Mouse (Mus musculus): ENCODE measurements around the gene Defb38. TPM values are rescaled to one million over a fixed set of nuclear protein-coding genes. Genes with fewer than 3 reads are reported as not detected.

The Defb38 gene
- total RNA-seq (2012; rRNA removed) (not detected in 2 replicates), total RNA-seq (2014; rRNA removed) (not detected in 2 replicates), polyA plus RNA-seq (2012; ENCODE audit: insufficient read length, low read depth) (not detected in 2 replicates)

DNA sequence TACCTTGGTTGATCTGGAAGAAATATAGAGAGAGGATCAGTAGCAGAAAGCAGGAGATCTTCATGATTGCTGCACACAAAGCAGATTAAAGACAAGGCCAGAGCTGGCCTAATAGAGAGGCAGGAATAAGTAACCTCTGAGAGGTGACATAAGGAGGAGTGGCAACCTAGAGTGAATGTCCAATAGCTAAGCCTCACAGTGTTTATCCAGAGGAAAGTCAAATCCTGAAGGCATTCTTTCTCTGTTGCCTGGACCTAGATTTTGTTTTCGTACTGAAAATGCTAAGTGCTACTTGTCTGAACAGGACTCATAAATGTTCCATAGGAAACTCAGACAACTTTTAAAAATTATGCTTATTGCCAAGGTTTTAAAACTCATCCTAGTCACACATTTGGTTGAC is at the start of gene Defb38:
Gene Defb38 (minus strand): TSS at position 101 of the 400 bp plus-strand sequence.
- DNase-seq (ENCODE audit: extremely low read depth) = no peak
- Histone ChIP-seq H3K79me2 (replicated peaks; ENCODE audit: control insufficient read depth, extremely low read depth, insufficient read depth, poor library complexity, severe bottlenecking) (no peaks in the 10 kb centered on the region), H3K4me2 (ENCODE audit: insufficient read depth, low read depth, poor library complexity, severe bottlenecking) (no peak within 1 kb of the TSS), H3K27me3 (replicated peaks) (peaks cover 56% of the 10 kb centered on the region), H3K36me3 (replicated peaks in 1 of 2; ENCODE audit: control insufficient read depth in 1 of 2, insufficient read depth in 1 of 2, low read length in 1 of 2) (no peaks in the 10 kb centered on the region), H3K4me1 (ENCODE audit: control insufficient read depth in 1 of 2, insufficient read depth in 2 of 2) (no peaks in the 10 kb centered on the region), H3K4me3 (replicated peaks in 1 of 3; ENCODE audit: low read depth in 2 of 3, low read length in 2 of 3, poor library complexity in 1 of 3) (no peak within 1 kb of the TSS), H3K9me3 (replicated peaks; ENCODE audit: low read length) (no peaks in the 10 kb centered on the region), H3K9ac (ENCODE audit: insufficient read depth, low read depth) (no peak within 1 kb of the TSS), H3K27ac (ENCODE audit: insufficient read depth, low read depth) (no peak within 1 kb of the TSS)
- TF ChIP-seq UBTF (IDR thresholded peaks at IDR 0.05; ENCODE audit: low read depth, low read length) = no peak
- TF ChIP-seq IRF4 (IDR thresholded peaks at IDR 0.05; ENCODE audit: low read depth, low read length) = no peak
- TF ChIP-seq ZMIZ1 (IDR thresholded peaks at IDR 0.05; ENCODE audit: low read depth, low read length) = no peak
- no peak for TF ChIP-seq ZC3H11A (IDR thresholded peaks at IDR 0.05; ENCODE audit: low read depth, low read length)
- no peak for TF ChIP-seq CTCF (conservative IDR thresholded peaks at IDR 0.05 in 1 of 2, IDR thresholded peaks at IDR 0.05 in 1 of 2; ENCODE audit: low read depth in 2 of 2, low read length in 2 of 2)
- TF ChIP-seq TCF12 (IDR thresholded peaks at IDR 0.05; ENCODE audit: low read depth, low read length) = no peak
- TF ChIP-seq E2F4 (IDR thresholded peaks at IDR 0.05; ENCODE audit: insufficient replicate concordance, low read depth, low read length) = no peak
- TF ChIP-seq SMC3 (IDR thresholded peaks at IDR 0.05; ENCODE audit: low read depth, low read length) = no peak
- TF ChIP-seq PAX5 (IDR thresholded peaks at IDR 0.05; ENCODE audit: low read length) = no peak
- TF ChIP-seq ELF1 (IDR thresholded peaks at IDR 0.05; ENCODE audit: low read depth, low read length) = no peak
- no peak for TF ChIP-seq MAX (IDR thresholded peaks at IDR 0.05; ENCODE audit: low read length)
- TF ChIP-seq ZNF384 (IDR thresholded peaks at IDR 0.05; ENCODE audit: low read depth, low read length) = no peak
- TF ChIP-seq CHD2 (IDR thresholded peaks at IDR 0.05; ENCODE audit: low read length) = no peak
- no peak for TF ChIP-seq GABPA (IDR thresholded peaks at IDR 0.05; ENCODE audit: insufficient replicate concordance, low read depth, low read length)
- no peak for TF ChIP-seq POLR2A (IDR thresholded peaks at IDR 0.05; ENCODE audit: low read depth, low read length)
- no peak for TF ChIP-seq MXI1 (IDR thresholded peaks at IDR 0.05; ENCODE audit: low read depth, low read length)
- TF ChIP-seq MEF2A (IDR thresholded peaks at IDR 0.05; ENCODE audit: borderline replicate concordance, low read depth, low read length) = no peak
- TF ChIP-seq SIN3A (IDR thresholded peaks at IDR 0.05; ENCODE audit: low read length) = no peak
- dilution Hi-C loops (cut with MboI; ENCODE audit: extremely low pct_ligation_motif_present, extremely low pct_unique_long_range_greater_than_20kb, low sequenced_read_pairs) (no loop called here), in situ Hi-C loops (cut with MboI; ENCODE audit: low pct_ligation_motif_present, low pct_unique_long_range_greater_than_20kb, low sequenced_read_pairs) (no loop called here)

DNA sequence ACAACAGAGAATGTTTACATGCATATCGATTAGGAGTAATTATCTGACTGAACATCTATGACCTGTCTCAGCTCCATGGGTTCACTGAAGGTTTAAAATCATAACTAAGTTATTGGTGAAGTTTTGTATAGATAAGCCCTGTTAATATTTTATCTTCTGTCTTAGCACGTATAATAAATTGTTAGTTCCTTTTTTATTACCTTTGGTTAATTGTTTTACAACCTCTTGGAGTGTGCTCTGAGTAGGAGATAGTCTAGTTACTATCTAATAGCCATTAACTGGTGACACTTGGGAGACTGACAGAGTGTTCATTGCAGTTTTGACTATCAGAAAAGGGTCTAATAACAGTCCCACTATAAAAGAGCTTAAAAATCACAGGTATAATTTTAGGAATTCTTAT is 39.6 kb upstream of the Defb38 start:
- peaks cover 2% of the 10 kb centered on the region for H3K9me3 ChIP-seq (replicated peaks; ENCODE audit: low read length)
- no peaks in the 10 kb centered on the region for H3K4me1 ChIP-seq (ENCODE audit: control insufficient read depth in 1 of 2, insufficient read depth in 2 of 2)
- in situ Hi-C loops (cut with MboI; ENCODE audit: low pct_ligation_motif_present, low pct_unique_long_range_greater_than_20kb, low sequenced_read_pairs) (no loop called here), dilution Hi-C loops (cut with MboI; ENCODE audit: extremely low pct_ligation_motif_present, extremely low pct_unique_long_range_greater_than_20kb, low sequenced_read_pairs) (no loop called here)
- DNase-seq (ENCODE audit: extremely low read depth) = no peak
- TF ChIP-seq ZKSCAN1 (IDR thresholded peaks at IDR 0.05; ENCODE audit: borderline replicate concordance, low read depth, low read length) = no peak
- TF ChIP-seq NELFE (IDR thresholded peaks at IDR 0.05; ENCODE audit: low read depth, low read length) = no peak
- TF ChIP-seq MAZ (IDR thresholded peaks at IDR 0.05; ENCODE audit: low read depth, low read length) = no peak
- TF ChIP-seq ZNF384 (IDR thresholded peaks at IDR 0.05; ENCODE audit: low read depth, low read length) = no peak
- no peak for TF ChIP-seq ZMIZ1 (IDR thresholded peaks at IDR 0.05; ENCODE audit: low read depth, low read length)
- no peak for TF ChIP-seq POLR2A (IDR thresholded peaks at IDR 0.05; ENCODE audit: low read depth, low read length)
- TF ChIP-seq KAT2A (IDR thresholded peaks at IDR 0.05; ENCODE audit: insufficient replicate concordance, low read length) = no peak
- no peak for TF ChIP-seq HCFC1 (IDR thresholded peaks at IDR 0.05; ENCODE audit: low read depth, low read length)
- TF ChIP-seq EP300 (IDR thresholded peaks at IDR 0.05; ENCODE audit: low read length) = no peak
- TF ChIP-seq SMC3 (IDR thresholded peaks at IDR 0.05; ENCODE audit: low read depth, low read length) = no peak
- TF ChIP-seq IRF4 (IDR thresholded peaks at IDR 0.05; ENCODE audit: low read depth, low read length) = no peak
- no peak for TF ChIP-seq JUND (conservative IDR thresholded peaks at IDR 0.05; ENCODE audit: low read depth, low read length)
- no peak for TF ChIP-seq USF2 (conservative IDR thresholded peaks at IDR 0.05; ENCODE audit: low read depth, low read length)
- TF ChIP-seq POLR2AphosphoS2 (IDR thresholded peaks at IDR 0.05; ENCODE audit: low read depth, low read length) = no peak
- TF ChIP-seq ZC3H11A (IDR thresholded peaks at IDR 0.05; ENCODE audit: low read depth, low read length) = no peak
- H3K9ac ChIP-seq (ENCODE audit: insufficient read depth, low read depth) = no peak overlapping the region
- H3K79me2 ChIP-seq (replicated peaks; ENCODE audit: control insufficient read depth, extremely low read depth, insufficient read depth, poor library complexity, severe bottlenecking) = no peaks in the 10 kb centered on the region
- H3K36me3 ChIP-seq (replicated peaks in 1 of 2; ENCODE audit: control insufficient read depth in 1 of 2, insufficient read depth in 1 of 2, low read length in 1 of 2) = no peaks in the 10 kb centered on the region
- H3K4me3 ChIP-seq (replicated peaks in 1 of 3; ENCODE audit: low read depth in 2 of 3, low read length in 2 of 3, poor library complexity in 1 of 3) = no peak overlapping the region
- H3K27me3 ChIP-seq (replicated peaks) = peaks cover 43% of the 10 kb centered on the region
- H3K27ac ChIP-seq (ENCODE audit: insufficient read depth, low read depth) = no peak overlapping the region
- no peak overlapping the region for H3K4me2 ChIP-seq (ENCODE audit: insufficient read depth, low read depth, poor library complexity, severe bottlenecking)
